Mouse (Mus musculus): ENCODE data around the gene Dst. TPM values are rescaled to one million over a fixed set of nuclear protein-coding genes. Genes with fewer than 3 reads are reported as not detected.
A peak's percentile ranks its signal among the peaks of the same experiment; 100 is the strongest.
"Not testable (repeated sequence)": the region's sequence is repeated elsewhere in the genome, so short reads cannot be mapped to it uniquely, and the experiment has no call there.

Gene Dst
- total RNA-seq, 2 experiments from 2014 or later: 135 to 163 TPM

GRCm38 (mm10) chr1:34065551-34066048, 157.6 kb downstream of the Dst start:
- no peak for DNase-seq

DNA sequence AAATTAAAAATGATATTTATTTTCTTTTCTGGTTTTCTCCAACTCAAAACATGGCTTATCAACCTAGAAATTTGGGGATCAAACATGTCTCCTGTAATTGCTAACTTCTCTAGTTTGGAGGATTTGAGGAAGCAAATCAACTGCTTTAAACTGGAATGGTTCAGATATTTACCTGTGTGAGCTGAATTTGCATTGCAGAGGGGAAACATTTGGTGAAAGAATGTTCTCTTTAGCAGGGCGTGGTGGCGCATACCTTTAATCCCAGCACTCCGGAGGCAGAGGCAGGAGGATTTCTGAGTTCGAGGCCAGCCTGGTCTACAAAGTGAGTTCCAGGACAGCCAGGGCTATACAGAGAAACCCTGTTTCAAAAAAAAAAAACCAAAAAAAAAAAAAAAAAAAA, 158.4 kb downstream of the Dst start:
- not testable (repeated sequence) for DNase-seq

DNA sequence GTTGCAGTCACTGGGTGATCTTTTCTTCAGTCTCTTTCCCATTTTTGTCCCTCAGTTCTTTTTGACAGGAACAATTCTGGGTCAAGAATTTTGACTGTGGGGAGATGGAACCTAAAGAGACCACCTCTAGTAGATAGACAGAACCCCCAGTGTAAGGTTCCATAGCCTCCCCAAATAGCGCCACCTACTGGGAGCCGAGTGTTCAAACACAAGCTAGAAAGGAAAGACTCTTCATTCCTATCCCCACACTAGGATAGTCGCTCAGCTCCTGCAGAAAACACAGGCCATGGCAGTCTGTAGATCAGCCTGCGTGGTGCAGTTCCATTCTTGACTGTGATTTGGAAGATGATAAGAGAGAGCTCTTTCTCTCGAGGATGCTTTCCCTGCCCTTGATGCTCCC, 160.3 kb downstream of the Dst start:
- DNase-seq: peak in 1 of 2 experiments; percentile 50

- no peak for DNase-seq
Observed at GRCm38 (mm10) chr1:34069514-34070290, 161.7 kb downstream of the Dst start.

GRCm38 (mm10) chr1:34070474-34070873, 162.4 kb downstream of the Dst start:
- no peak for DNase-seq

- DNase-seq: no peak
Observed at GRCm38 (mm10) chr1:34070991-34071639, 163.1 kb downstream of the Dst start.

DNA sequence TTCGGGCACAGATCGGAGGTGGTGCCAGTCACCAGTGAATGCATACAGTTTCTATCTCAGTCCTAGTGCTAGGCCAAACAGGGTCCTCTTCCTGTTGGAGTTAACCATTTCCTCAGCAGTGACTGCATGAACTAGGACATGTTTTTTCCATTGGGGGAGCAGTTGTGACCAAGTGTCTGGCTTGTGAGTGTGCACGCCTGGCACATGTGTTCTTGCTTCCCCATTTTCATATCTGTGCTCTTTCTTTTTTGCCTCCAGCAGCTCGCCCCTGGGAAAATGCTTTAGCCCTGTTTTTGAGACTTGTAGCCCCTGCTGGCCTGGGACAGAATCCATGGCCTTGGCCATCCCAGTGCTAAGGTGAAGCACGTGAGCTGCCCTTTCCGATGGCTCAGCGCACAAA, 164.2 kb downstream of the Dst start:
- DNase-seq: no peak

DNA sequence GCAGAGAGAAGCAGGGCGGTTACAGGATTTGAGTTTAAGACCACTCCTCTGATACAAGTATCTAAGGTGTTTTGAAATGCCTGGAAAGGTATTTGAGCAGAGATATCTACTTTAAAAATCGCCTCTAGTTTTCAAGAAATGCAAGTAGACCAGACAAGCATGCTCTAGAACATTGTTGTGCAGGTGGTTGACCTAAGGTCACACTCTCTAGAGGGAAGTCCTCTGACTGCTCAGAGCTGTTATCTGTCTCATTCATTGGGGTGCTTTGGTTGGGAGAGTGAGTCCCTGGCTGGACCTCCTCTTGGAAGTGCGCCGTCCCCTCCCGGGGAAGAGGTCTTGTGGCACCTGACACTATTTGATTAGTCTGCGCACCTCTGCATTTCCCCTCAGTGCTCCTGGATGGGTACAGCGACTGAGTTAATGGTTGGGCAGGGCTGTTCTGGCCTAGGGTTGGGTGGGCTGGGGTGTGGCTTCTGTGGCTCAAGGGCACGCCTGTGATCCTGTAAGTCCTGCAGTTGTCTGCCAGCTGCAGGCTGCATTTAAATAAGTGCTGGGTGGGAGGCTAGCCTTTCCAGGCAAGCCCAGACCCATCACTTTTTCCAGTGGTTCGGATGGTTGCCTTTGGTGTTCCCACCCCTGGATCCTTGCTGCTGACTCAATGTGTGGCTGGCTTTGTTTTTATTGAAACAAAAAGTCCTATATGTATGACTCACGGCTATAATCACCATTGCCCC, 165.6 kb downstream of the Dst start:
- DNase-seq: no peak

GRCm38 (mm10) chr1:34074245-34075187, 166.5 kb downstream of the Dst start:
- no peak for DNase-seq

- DNase-seq: no peak
Observed at GRCm38 (mm10) chr1:34076701-34077421, 168.8 kb downstream of the Dst start.

DNA sequence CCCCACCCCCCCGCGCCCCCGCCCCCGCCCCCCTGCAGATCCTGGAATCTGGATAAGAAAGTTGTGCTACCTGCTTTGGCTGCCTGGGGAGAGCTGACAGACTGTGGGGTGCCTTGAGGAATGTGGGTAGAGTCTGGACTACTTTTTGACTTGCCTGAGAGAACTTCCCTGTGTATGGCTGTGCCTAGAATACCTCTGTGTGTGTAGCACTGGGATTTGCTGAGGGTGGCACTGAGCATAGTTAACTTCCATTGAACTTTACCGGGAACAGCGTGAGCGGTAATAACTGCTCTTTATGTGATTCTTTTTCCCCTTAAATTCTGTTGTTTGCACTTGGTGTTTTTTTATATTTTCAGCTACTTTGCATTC, 169.4 kb downstream of the Dst start:
- no peak for DNase-seq

DNA sequence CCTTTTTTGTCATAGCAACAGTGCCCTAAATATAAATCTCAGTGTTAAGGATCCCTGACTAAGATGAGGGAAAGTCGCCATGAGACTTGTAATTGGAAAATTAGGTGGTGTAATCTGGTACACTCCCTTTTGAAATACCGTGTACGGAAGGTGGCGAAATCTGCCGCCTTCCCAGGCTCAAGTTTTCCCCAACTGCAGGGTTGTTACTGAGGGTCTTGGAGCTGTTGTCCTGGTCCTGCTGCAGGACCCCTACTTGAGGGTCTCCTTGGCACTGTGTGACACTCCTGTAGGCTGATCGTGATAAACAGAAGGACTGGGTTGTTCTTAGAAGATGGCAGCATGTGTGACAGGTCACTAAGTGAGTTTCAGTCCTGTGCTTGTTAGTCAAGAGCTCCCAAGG, 169.9 kb downstream of the Dst start:
- DNase-seq: no peak

DNA sequence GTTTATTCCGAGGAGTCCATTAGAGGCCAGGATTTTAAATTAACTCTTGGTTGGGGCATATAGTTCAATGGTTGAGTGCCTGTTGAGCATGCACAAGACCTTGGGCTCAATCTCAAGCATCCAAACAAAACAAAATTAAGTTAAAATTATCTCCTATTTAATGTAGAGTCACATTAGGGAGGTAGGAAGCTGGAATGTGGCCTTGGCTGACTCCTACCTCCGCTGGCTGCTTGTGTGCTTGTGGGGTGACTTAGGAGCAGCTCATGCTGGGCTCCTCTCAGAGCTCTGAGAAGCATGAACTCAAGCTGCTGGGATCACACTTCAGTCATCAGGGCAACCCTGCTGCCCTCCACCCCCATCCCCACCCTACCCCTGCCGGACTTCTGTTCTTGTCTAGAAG, 181.0 kb downstream of the Dst start:
- DNase-seq: no peak

DNA sequence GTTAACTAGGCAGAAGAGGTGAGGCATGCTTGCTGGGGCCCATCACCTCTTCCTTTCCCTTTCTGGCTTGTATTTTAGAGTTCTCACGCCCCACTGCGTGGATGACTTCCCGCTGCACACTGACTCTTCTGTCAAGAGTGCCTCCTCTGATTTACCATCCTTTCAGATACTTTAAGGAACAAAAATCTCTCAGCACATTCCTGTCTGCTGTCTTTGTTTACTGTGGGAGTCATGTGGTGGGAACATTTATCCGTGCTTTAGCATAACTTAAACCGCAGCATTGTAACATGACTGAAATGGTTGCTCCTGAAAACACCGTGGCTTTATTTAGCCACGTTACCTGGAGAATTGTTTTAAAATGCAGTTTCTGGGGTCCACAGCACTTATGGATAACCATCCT, 182.7 kb downstream of the Dst start:
- DNase-seq: no peak

GRCm38 (mm10) chr1:34093652-34094051, 185.6 kb downstream of the Dst start:
- DNase-seq: no peak

GRCm38 (mm10) chr1:34094301-34094700, 186.3 kb downstream of the Dst start:
- DNase-seq: no peak

GRCm38 (mm10) chr1:34095173-34095572, 187.1 kb downstream of the Dst start:
- no peak for DNase-seq

GRCm38 (mm10) chr1:34096923-34097322, 188.9 kb downstream of the Dst start:
- DNase-seq: peak; percentile 57 to 62

GRCm38 (mm10) chr1:34097640-34098039, 189.6 kb downstream of the Dst start:
- DNase-seq: peak in 1 of 2 experiments; percentile 7

- no peak for DNase-seq
Observed at GRCm38 (mm10) chr1:34099439-34099838, 191.4 kb downstream of the Dst start.

- DNase-seq: no peak
Observed at GRCm38 (mm10) chr1:34100385-34100784, 192.4 kb downstream of the Dst start.

Measured in adrenal gland, postnatal 36 days (tissue).